Comparison of ENCODE assay signal across 8 mouse cellular contexts in the genomic region with DNA sequence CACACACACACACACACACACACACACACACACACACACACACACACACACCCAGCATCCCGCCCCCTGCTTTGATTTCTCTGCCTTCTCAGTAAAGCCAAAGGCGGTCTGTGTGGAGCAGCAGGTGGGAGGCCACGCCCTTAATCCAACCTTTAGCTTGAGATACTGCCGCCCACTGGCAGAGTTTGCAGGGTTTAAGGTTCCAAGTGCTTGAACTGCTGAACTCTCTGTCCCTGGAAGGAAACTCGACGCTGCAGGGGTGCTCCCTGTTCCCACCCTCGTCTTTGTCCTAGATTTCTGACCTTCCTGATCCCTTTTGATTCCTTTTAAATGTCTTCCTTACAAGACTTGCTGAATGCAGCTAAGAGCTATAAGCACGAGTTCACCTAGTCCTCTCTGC. TPM values are rescaled to one million over a fixed set of nuclear protein-coding genes. Genes with fewer than 3 reads are reported as not detected.
DNase-seq lines count a peak whose midpoint lies in the region; ATAC-seq and TF ChIP-seq lines count a peak whose summit lies in the region.
"Had no signal": no experiment of that assay in that cellular context is flagged by ENCODE, and none has a peak within 500 bp of the region (broad histone marks: within the 10 kb centered on the region; RNA-seq: fewer than 3 reads in every experiment).

No protein-coding gene starts in this region.

- TF ChIP-seq POLR2A in lung, adult 2 months (IDR thresholded peaks at IDR 0.05; ENCODE audit: borderline replicate concordance, extremely low read depth, low read depth, low read length): no peak

- no peaks in the 10 kb centered on the region for H3K9me3 ChIP-seq in embryonic facial prominence, embryonic 14.5 days (ENCODE audit: control insufficient read depth, low read length)

- DNase-seq in ovary, postnatal 36 days (ENCODE audit: low spot score): peak; percentile 26
- no peak for DNase-seq in ovary, postnatal 14 days (ENCODE audit: low spot score)
- DNase-seq in embryonic facial prominence, embryonic 14.5 days (ENCODE audit: low spot score): peak; percentile 68
- peak; percentile 46 for DNase-seq in lung, adult 2 months
- DNase-seq in yolk sac, embryonic 10.5 days (ENCODE audit: low spot score): peak; percentile 39
- DNase-seq in MN1 (ENCODE audit: low spot score): no peak
- no peak for DNase-seq in adrenal gland, adult 2 months

- no peak overlapping the region for H3K4me3 ChIP-seq in embryonic facial prominence, embryonic 14.5 days (ENCODE audit: low read depth, low read length)
- no peak overlapping the region for H3K4me3 ChIP-seq in lung, adult 2 months (replicated peaks; ENCODE audit: extremely low read depth, low read depth, low read length)

- no peak overlapping the region for H3K4me2 ChIP-seq in embryonic facial prominence, embryonic 14.5 days (ENCODE audit: low read depth, low read length)

- no peaks in the 10 kb centered on the region for H3K27me3 ChIP-seq in embryonic facial prominence, embryonic 14.5 days (replicated peaks; ENCODE audit: control insufficient read depth, insufficient read depth, low read length)

- H3K27ac ChIP-seq in embryonic facial prominence, embryonic 14.5 days (replicated peaks; ENCODE audit: low read depth, low read length): no peak overlapping the region

- no peaks in the 10 kb centered on the region for H3K36me3 ChIP-seq in embryonic facial prominence, embryonic 14.5 days (ENCODE audit: control insufficient read depth, insufficient read depth, low read length)

- 0 out of 2 replicates have a peak, but pooled peaks have one; percentile 13 for TF ChIP-seq CTCF in lung, adult 2 months (IDR thresholded peaks at IDR 0.05; ENCODE audit: insufficient read depth, low read length)

- no peaks in the 10 kb centered on the region for H3K4me1 ChIP-seq in embryonic facial prominence, embryonic 14.5 days (ENCODE audit: control insufficient read depth, insufficient read depth, low read length)
- 0 out of 2 replicates have a peak, but pooled peaks cover 3% of the 10 kb centered on the region for H3K4me1 ChIP-seq in lung, adult 2 months (ENCODE audit: control insufficient read depth, insufficient read depth, low read length)

- peak; percentile 83; the same call in 1 of the 2 replicates for ATAC-seq in embryonic facial prominence, embryonic 14.5 days (ENCODE audit: low read depth)

- H3K9ac ChIP-seq in embryonic facial prominence, embryonic 14.5 days (ENCODE audit: low read depth, low read length): no peak overlapping the region

- 12% methylated on average over 8 of the region's 8 CpGs for WGBS in embryonic facial prominence, embryonic 14.5 days
- WGBS in lung, adult 2 months: 40% methylated on average over 8 of the region's 8 CpGs

RNA-seq across cellular contexts. Expression of a gene that starts 44.9 kb away (rescaled TPM):
- polyA plus RNA-seq in embryonic facial prominence, embryonic 14.5 days (2014; fragmentation: Nextera tagmentation; extraction: Ambion mirVana): 76.1 and 78.6 TPM in 2 replicates
- polyA plus RNA-seq in lung, adult 2 months (2012; rRNA removed): 29.4 and 48.0 TPM in 2 replicates
- total RNA-seq in adrenal gland, adult 2 months (2021): 100 to 1,000 TPM in 1 of 2 experiments, 10 to 100 TPM in 1; 91.3 to 101 TPM
- polyA plus RNA-seq in adrenal gland, adult 2 months (2012; rRNA removed): 110 and 145 TPM in 2 replicates

RNA-seq across cellular contexts. Expression of a gene that starts 45.6 kb away (rescaled TPM):
- 1.5 and 1.6 TPM in 2 replicates for polyA plus RNA-seq in embryonic facial prominence, embryonic 14.5 days (2014; fragmentation: Nextera tagmentation; extraction: Ambion mirVana)
- polyA plus RNA-seq in lung, adult 2 months (2012; rRNA removed): 5.3 and 5.8 TPM in 2 replicates
- 1 to 10 TPM; 1.5 to 3.1 TPM for total RNA-seq in adrenal gland, adult 2 months (2021)
- polyA plus RNA-seq in adrenal gland, adult 2 months (2012; rRNA removed): 5.0 and 5.1 TPM in 2 replicates
- total RNA-seq: hematopoietic stem cell, adult 5-6 weeks had no signal

Comparison
In these comparisons a context has a peak if more than half of its experiments do, and no peak if none do; other contexts are left out.
1. DNase-seq: peak in ovary, postnatal 36 days (single experiment), embryonic facial prominence, embryonic 14.5 days (single experiment), lung, adult 2 months (single experiment) and yolk sac, embryonic 10.5 days (single experiment); none in ovary, postnatal 14 days (single experiment), MN1 (single experiment) and adrenal gland, adult 2 months (single experiment).